Mouse (Mus musculus): ENCODE measurements at regions not wholly inside any gene's neighbourhood (a gene's known extent, or its start where the extent isn't known, plus 50 kb on each side); places are given as distances from the start of the nearest gene placed in this dataset.
A peak's percentile ranks its signal among the peaks of the same experiment; 100 is the strongest.

GRCm38 (mm10) chr8:8241755-8242501 is 419.1 kb downstream of the Efnb2 start:
- WGBS = 33% methylated on average over 3 of the region's 3 CpGs
- no peak for ATAC-seq (replicated peaks)
- Histone ChIP-seq H3K27me3 (replicated peaks) (no peaks in the 10 kb centered on the region), H3K9ac (no peak overlapping the region), H3K36me3 (replicated peaks) (no peaks in the 10 kb centered on the region), H3K4me3 (no peak overlapping the region), H3K4me2 (no peak overlapping the region), H3K9me3 (no peaks in the 10 kb centered on the region), H3K4me1 (peaks cover 4% of the 10 kb centered on the region; the same call in 1 of the 2 replicates), H3K27ac (no peak overlapping the region)

- Histone ChIP-seq H3K9me3 (no peaks in the 10 kb centered on the region), H3K36me3 (replicated peaks) (no peaks in the 10 kb centered on the region), H3K9ac (no peak overlapping the region), H3K27ac (no peak overlapping the region), H3K4me3 (no peak overlapping the region), H3K4me1 (peaks cover 4% of the 10 kb centered on the region; the same call in 1 of the 2 replicates), H3K27me3 (replicated peaks) (no peaks in the 10 kb centered on the region), H3K4me2 (no peak overlapping the region)
- WGBS = 61% methylated on average over 9 of the region's 9 CpGs
- no peak for ATAC-seq (replicated peaks)
Observed at GRCm38 (mm10) chr8:8241051-8241688, 419.9 kb downstream of the Efnb2 start.

DNA sequence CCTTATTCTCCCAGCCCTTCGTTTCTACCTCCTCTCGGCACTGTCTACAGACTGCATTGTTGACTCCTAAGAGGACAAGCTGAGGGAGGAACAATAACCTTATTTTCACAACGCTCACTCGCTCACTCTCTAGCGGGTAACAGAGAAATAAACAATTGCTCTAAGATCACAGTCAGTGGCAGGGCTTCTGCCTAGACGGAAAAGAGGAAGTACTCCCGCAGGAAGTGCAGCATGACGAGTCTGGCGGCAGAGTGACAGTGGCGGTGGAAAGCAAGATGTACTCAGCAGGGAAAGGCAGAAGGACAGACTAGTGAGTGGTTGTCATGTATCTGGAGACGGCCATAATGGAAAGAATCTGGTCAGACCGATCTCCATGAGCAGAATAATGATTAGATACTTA is 421.6 kb downstream of the Efnb2 start:
- H3K36me3 ChIP-seq (replicated peaks) = no peaks in the 10 kb centered on the region
- H3K4me1 ChIP-seq = peaks cover 4% of the 10 kb centered on the region; the same call in 1 of the 2 replicates
- no peaks in the 10 kb centered on the region for H3K9me3 ChIP-seq
- 64% methylated on average over 12 of the region's 12 CpGs for WGBS
- no peak overlapping the region for H3K4me2 ChIP-seq
- no peak for ATAC-seq (replicated peaks)
- no peak overlapping the region for H3K4me3 ChIP-seq
- H3K27me3 ChIP-seq (replicated peaks) = no peaks in the 10 kb centered on the region
- H3K9ac ChIP-seq = no peak overlapping the region
- no peak overlapping the region for H3K27ac ChIP-seq

- 94% methylated on average over 6 of the region's 6 CpGs for WGBS
- H3K4me1 ChIP-seq = peaks cover 4% of the 10 kb centered on the region; the same call in 1 of the 2 replicates
- no peaks in the 10 kb centered on the region for H3K27me3 ChIP-seq (replicated peaks)
- ATAC-seq (replicated peaks) = no peak
- H3K9ac ChIP-seq = no peak overlapping the region
- H3K4me2 ChIP-seq = no peak overlapping the region
- H3K4me3 ChIP-seq = no peak overlapping the region
- H3K27ac ChIP-seq = no peak overlapping the region
- no peaks in the 10 kb centered on the region for H3K36me3 ChIP-seq (replicated peaks)
- no peaks in the 10 kb centered on the region for H3K9me3 ChIP-seq
Observed at GRCm38 (mm10) chr8:8238051-8238450, 423.0 kb downstream of the Efnb2 start.

DNA sequence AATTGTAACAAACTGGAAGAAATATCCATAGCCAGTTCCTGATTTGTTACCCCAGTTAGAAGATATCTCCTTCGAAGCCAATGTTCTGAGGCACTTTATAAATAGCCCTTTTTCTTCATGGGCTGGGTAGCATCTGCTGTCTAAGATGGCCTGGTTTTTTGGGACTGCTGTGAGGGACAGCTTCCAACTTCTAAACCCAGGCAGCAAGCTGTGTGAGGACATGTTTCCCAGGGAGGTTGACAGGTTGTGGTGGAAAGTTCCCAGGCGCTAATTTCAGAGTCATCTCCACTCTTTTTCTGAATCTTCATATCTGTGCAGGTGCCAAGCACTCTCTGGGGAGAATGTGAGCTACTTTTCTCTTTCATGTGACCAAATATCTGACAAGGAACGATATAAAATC is 427.4 kb downstream of the Efnb2 start:
- H3K27ac ChIP-seq = no peak overlapping the region
- H3K27me3 ChIP-seq (replicated peaks) = no peaks in the 10 kb centered on the region
- no peak overlapping the region for H3K9ac ChIP-seq
- no peaks in the 10 kb centered on the region for H3K9me3 ChIP-seq
- H3K4me1 ChIP-seq = peaks cover 8% of the 10 kb centered on the region; the same call in 1 of the 2 replicates
- ATAC-seq (replicated peaks) = no peak
- no peak overlapping the region for H3K4me3 ChIP-seq
- 91% methylated on average over 3 of the region's 3 CpGs for WGBS
- no peaks in the 10 kb centered on the region for H3K36me3 ChIP-seq (replicated peaks)
- no peak overlapping the region for H3K4me2 ChIP-seq

GRCm38 (mm10) chr8:8233156-8233555 is 427.9 kb downstream of the Efnb2 start:
- no peak overlapping the region for H3K4me2 ChIP-seq
- WGBS = 91% methylated on average over 4 of the region's 4 CpGs
- no peak overlapping the region for H3K9ac ChIP-seq
- H3K4me1 ChIP-seq = peaks cover 8% of the 10 kb centered on the region; the same call in 1 of the 2 replicates
- no peak for ATAC-seq (replicated peaks)
- no peaks in the 10 kb centered on the region for H3K27me3 ChIP-seq (replicated peaks)
- no peak overlapping the region for H3K4me3 ChIP-seq
- no peak overlapping the region for H3K27ac ChIP-seq
- no peaks in the 10 kb centered on the region for H3K9me3 ChIP-seq
- H3K36me3 ChIP-seq (replicated peaks) = no peaks in the 10 kb centered on the region

DNA sequence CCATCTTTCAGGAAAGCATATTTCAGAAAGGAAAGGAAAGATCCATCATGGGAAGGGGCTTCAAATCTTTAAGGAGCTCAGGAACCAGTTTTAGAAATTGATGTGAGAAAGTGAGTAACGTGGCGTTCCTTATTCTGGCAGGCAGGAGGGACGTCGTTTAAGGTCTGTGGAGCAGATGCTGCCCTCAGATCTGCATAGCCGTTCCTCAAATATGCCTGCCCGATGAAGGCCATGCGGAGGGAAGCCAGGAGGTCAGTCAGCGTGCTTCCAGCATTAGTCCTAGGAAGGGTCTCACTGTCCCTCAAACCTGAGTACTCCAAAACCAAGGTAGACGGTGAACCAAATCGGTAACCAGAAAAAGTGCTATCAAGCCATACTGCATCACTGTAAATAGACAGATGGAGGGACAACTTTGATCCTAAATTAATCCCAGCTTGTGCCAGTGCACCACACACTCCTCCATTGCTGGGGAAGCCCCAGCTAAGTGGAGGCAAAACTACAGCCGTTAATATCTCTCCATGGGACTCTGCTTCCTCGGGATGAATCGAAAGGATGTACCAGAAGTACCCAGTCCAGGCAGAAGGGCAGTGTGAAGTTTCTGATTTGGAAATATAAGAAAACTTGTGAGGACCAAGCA is 428.9 kb downstream of the Efnb2 start:
- H3K9me3 ChIP-seq = no peaks in the 10 kb centered on the region
- 70% methylated on average over 13 of the region's 13 CpGs for WGBS
- H3K4me2 ChIP-seq = no peak overlapping the region
- H3K27ac ChIP-seq = no peak overlapping the region
- no peak overlapping the region for H3K4me3 ChIP-seq
- H3K9ac ChIP-seq = no peak overlapping the region
- no peaks in the 10 kb centered on the region for H3K36me3 ChIP-seq (replicated peaks)
- 0 out of 2 replicates have a peak, but pooled peaks have one; percentile 46 for ATAC-seq (replicated peaks)
- H3K27me3 ChIP-seq (replicated peaks) = no peaks in the 10 kb centered on the region
- peaks cover 8% of the 10 kb centered on the region; the same call in 1 of the 2 replicates for H3K4me1 ChIP-seq

- ATAC-seq (replicated peaks) = peak; percentile 68
- Histone ChIP-seq H3K36me3 (replicated peaks) (no peaks in the 10 kb centered on the region), H3K9me3 (no peaks in the 10 kb centered on the region), H3K9ac (no peak overlapping the region), H3K4me3 (no peak overlapping the region), H3K4me2 (no peak overlapping the region), H3K27me3 (replicated peaks) (no peaks in the 10 kb centered on the region), H3K27ac (no peak overlapping the region), H3K4me1 (peaks cover 8% of the 10 kb centered on the region; the same call in 1 of the 2 replicates)
- WGBS = 45% methylated on average over 6 of the region's 6 CpGs
Observed at GRCm38 (mm10) chr8:8231308-8231985, 429.6 kb downstream of the Efnb2 start.

- no peaks in the 10 kb centered on the region for H3K4me1 ChIP-seq
- no peak overlapping the region for H3K27ac ChIP-seq
- 85% methylated on average over 2 of the region's 2 CpGs for WGBS
- H3K9me3 ChIP-seq = no peaks in the 10 kb centered on the region
- ATAC-seq (replicated peaks) = no peak
- no peaks in the 10 kb centered on the region for H3K36me3 ChIP-seq (replicated peaks)
- H3K4me2 ChIP-seq = no peak overlapping the region
- no peak overlapping the region for H3K9ac ChIP-seq
- no peak overlapping the region for H3K4me3 ChIP-seq
- H3K27me3 ChIP-seq (replicated peaks) = peaks cover 7% of the 10 kb centered on the region; the same call in 1 of the 2 replicates
Observed at GRCm38 (mm10) chr8:8225994-8226393, 435.0 kb downstream of the Efnb2 start.

GRCm38 (mm10) chr8:8225175-8225830 is 435.7 kb downstream of the Efnb2 start:
- no peaks in the 10 kb centered on the region for H3K4me1 ChIP-seq
- 64% methylated on average over 2 of the region's 2 CpGs for WGBS
- no peak overlapping the region for H3K4me3 ChIP-seq
- H3K9ac ChIP-seq = no peak overlapping the region
- no peaks in the 10 kb centered on the region for H3K9me3 ChIP-seq
- H3K4me2 ChIP-seq = no peak overlapping the region
- ATAC-seq (replicated peaks) = no peak
- no peaks in the 10 kb centered on the region for H3K36me3 ChIP-seq (replicated peaks)
- no peak overlapping the region for H3K27ac ChIP-seq
- peaks cover 7% of the 10 kb centered on the region; the same call in 1 of the 2 replicates for H3K27me3 ChIP-seq (replicated peaks)

DNA sequence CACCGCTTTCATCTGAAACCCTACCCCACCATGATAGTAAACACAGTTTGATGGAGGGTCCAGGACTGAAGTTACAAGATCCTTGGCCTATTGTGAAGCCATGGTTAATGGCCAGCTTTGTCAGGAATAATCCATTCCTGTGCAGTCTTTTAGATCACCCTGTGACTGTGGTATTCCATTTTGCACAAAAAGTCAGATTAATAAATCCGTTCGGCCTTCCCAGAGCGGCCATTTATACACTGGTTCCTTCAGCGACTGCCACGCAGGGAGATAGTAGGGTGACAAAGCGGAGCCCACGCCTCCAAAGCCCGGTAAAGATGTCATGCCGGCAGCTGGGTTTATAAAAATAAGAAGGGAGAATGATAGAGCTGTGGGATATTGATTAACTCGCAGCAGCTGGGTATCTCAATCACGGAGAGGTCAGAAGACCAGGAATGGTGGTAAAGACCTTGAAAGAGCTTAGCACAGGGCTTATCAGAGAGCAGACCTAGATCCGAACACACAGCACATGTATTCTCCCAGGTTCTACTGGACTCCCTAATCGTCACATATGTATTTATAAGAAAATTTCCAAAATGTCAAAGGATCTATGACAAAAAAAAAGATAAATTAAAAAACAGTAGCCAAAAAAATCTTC is 440.5 kb downstream of the Efnb2 start:
- H3K9me3 ChIP-seq = no peaks in the 10 kb centered on the region
- no peak overlapping the region for H3K27ac ChIP-seq
- 0 out of 2 replicates have a peak overlapping the region, but pooled peaks have one; percentile 10 for H3K4me2 ChIP-seq
- H3K4me3 ChIP-seq = no peak overlapping the region
- H3K9ac ChIP-seq = no peak overlapping the region
- peak; percentile 74 for ATAC-seq (replicated peaks)
- 0 out of 2 replicates have a peak, but pooled peaks cover 3% of the 10 kb centered on the region for H3K4me1 ChIP-seq
- no peaks in the 10 kb centered on the region for H3K36me3 ChIP-seq (replicated peaks)
- WGBS = 38% methylated on average over 14 of the region's 14 CpGs
- peaks cover 9% of the 10 kb centered on the region; the same call in 1 of the 2 replicates for H3K27me3 ChIP-seq (replicated peaks)
